ENCODE assay signal across 9 mouse cellular contexts in genomic region chr10:127615591-127615990, GRCm38 (mm10). TPM values are rescaled to one million over a fixed set of nuclear protein-coding genes. Genes with fewer than 3 reads are reported as not detected.
DNase-seq lines count a peak whose midpoint lies in the region; ATAC-seq lines count a peak whose summit lies in the region.
"Had no signal": no experiment of that assay in that cellular context is flagged by ENCODE, and none has a peak within 500 bp of the region (broad histone marks: within the 10 kb centered on the region; RNA-seq: fewer than 3 reads in every experiment).

No protein-coding gene starts in this region.

- DNase-seq in cerebellum, postnatal 14 days = peak; percentile 37 to 49
- no peak for DNase-seq in cerebellum, adult 9-10 months
- peak; percentile 82 for DNase-seq in right cerebral cortex, postnatal 10 days (ENCODE audit: low spot score in 2 of 2)
- no peak for DNase-seq in right cerebral cortex, postnatal 4 days
- DNase-seq in hindbrain, embryonic 10.5 days (ENCODE audit: low spot score) = no peak
- DNase-seq in midbrain, embryonic 14.5 days = no peak
- no peak for DNase-seq in thymus, adult 18-20 months
- no peak for DNase-seq in kidney, adult 9 months

- WGBS in hindbrain, embryonic 10.5 days = 57% methylated on average over 3 of the region's 3 CpGs
- WGBS in midbrain, embryonic 14.5 days = 66% methylated on average over 3 of the region's 3 CpGs

- no peaks in the 10 kb centered on the region for H3K27me3 ChIP-seq in hindbrain, embryonic 10.5 days (ENCODE audit: insufficient read depth, poor library complexity, severe bottlenecking)
- no peaks in the 10 kb centered on the region for H3K27me3 ChIP-seq in midbrain, embryonic 14.5 days (ENCODE audit: control insufficient read depth, insufficient read depth, low read length)

- peaks cover 87% of the 10 kb centered on the region for H3K4me1 ChIP-seq in hindbrain, embryonic 10.5 days (replicated peaks)
- H3K4me1 ChIP-seq in midbrain, embryonic 14.5 days (ENCODE audit: control insufficient read depth, insufficient read depth, low read length) = peaks cover 58% of the 10 kb centered on the region

- ATAC-seq in midbrain, embryonic 14.5 days (ENCODE audit: low FRiP score, low TSS enrichment) = no peak

- H3K4me2 ChIP-seq in midbrain, embryonic 14.5 days (ENCODE audit: low read length) = peak overlapping the region; percentile 18

- peak overlapping the region; percentile 27; the same call in 1 of the 2 replicates for H3K4me3 ChIP-seq in hindbrain, embryonic 10.5 days
- H3K4me3 ChIP-seq in midbrain, embryonic 14.5 days (replicated peaks; ENCODE audit: low read depth, low read length) = no peak overlapping the region
- H3K4me3 ChIP-seq: megakaryocyte, embryonic 14.5 days had no signal

- H3K27ac ChIP-seq in hindbrain, embryonic 10.5 days = peak overlapping the region; percentile 82
- H3K27ac ChIP-seq in midbrain, embryonic 14.5 days (replicated peaks; ENCODE audit: low read depth, low read length) = 0 out of 2 replicates have a peak overlapping the region, but pooled peaks have one; percentile 32

- peaks cover 40% of the 10 kb centered on the region for H3K36me3 ChIP-seq in hindbrain, embryonic 10.5 days
- peaks cover 33% of the 10 kb centered on the region for H3K36me3 ChIP-seq in midbrain, embryonic 14.5 days (ENCODE audit: control insufficient read depth, insufficient read depth, low read length)

- 0 out of 2 replicates have a peak overlapping the region, but pooled peaks have one; percentile 9 for H3K9ac ChIP-seq in midbrain, embryonic 14.5 days (replicated peaks; ENCODE audit: low read length)

- H3K9me3 ChIP-seq in hindbrain, embryonic 10.5 days = no peaks in the 10 kb centered on the region
- H3K9me3 ChIP-seq in midbrain, embryonic 14.5 days (ENCODE audit: control insufficient read depth, low read length) = no peaks in the 10 kb centered on the region

RNA-seq across cellular contexts. Expression of gene Lrp1, which starts 5.4 kb away (rescaled TPM):
- 55.7 and 71.7 TPM in 2 replicates for polyA plus RNA-seq in hindbrain, embryonic 10.5 days (2016; fragmentation: Nextera tagmentation; extraction: Ambion mirVana)
- 110 and 131 TPM in 2 replicates for polyA plus RNA-seq in midbrain, embryonic 14.5 days (2014; fragmentation: Nextera tagmentation; extraction: Ambion mirVana)

RNA-seq across cellular contexts. Expression of gene Stat6, which starts 27.2 kb away (rescaled TPM):
- polyA plus RNA-seq in hindbrain, embryonic 10.5 days (2016; fragmentation: Nextera tagmentation; extraction: Ambion mirVana) = 8.9 and 9.5 TPM in 2 replicates
- polyA plus RNA-seq in midbrain, embryonic 14.5 days (2014; fragmentation: Nextera tagmentation; extraction: Ambion mirVana) = 1.4 and 4.0 TPM in 2 replicates

RNA-seq across cellular contexts. Expression of gene Nemp1, which starts 51.1 kb away (rescaled TPM):
- 7.7 and 10.2 TPM in 2 replicates for polyA plus RNA-seq in hindbrain, embryonic 10.5 days (2016; fragmentation: Nextera tagmentation; extraction: Ambion mirVana)
- polyA plus RNA-seq in midbrain, embryonic 14.5 days (2014; fragmentation: Nextera tagmentation; extraction: Ambion mirVana) = 2.6 and 3.5 TPM in 2 replicates

RNA-seq across cellular contexts. Expression of gene Nab2, which starts 52.8 kb away (rescaled TPM):
- 6.6 and 6.8 TPM in 2 replicates for polyA plus RNA-seq in hindbrain, embryonic 10.5 days (2016; fragmentation: Nextera tagmentation; extraction: Ambion mirVana)
- polyA plus RNA-seq in midbrain, embryonic 14.5 days (2014; fragmentation: Nextera tagmentation; extraction: Ambion mirVana) = 0.93 and 1.2 TPM in 2 replicates

Comparison
In these comparisons a context has a peak if more than half of its experiments do, and no peak if none do; other contexts are left out.
1. DNase-seq: peak in cerebellum, postnatal 14 days (2 of 2) and right cerebral cortex, postnatal 10 days (2 of 2); none in cerebellum, adult 9-10 months (single experiment), right cerebral cortex, postnatal 4 days (single experiment), hindbrain, embryonic 10.5 days (single experiment), midbrain, embryonic 14.5 days (single experiment), thymus, adult 18-20 months (0 of 2) and kidney, adult 9 months (single experiment).